Mouse (Mus musculus) cerebellum, adult 11-12 months (tissue): ENCODE measurements at regions not wholly inside any gene's neighbourhood (a gene's known extent, or its start where the extent isn't known, plus 50 kb on each side); places are given as distances from the start of the nearest gene placed in this dataset.

ENCODE experiments used
- DNase-seq: peaks from one replicate; pipeline ENCODE4 v3.0.0; 2022

DNA sequence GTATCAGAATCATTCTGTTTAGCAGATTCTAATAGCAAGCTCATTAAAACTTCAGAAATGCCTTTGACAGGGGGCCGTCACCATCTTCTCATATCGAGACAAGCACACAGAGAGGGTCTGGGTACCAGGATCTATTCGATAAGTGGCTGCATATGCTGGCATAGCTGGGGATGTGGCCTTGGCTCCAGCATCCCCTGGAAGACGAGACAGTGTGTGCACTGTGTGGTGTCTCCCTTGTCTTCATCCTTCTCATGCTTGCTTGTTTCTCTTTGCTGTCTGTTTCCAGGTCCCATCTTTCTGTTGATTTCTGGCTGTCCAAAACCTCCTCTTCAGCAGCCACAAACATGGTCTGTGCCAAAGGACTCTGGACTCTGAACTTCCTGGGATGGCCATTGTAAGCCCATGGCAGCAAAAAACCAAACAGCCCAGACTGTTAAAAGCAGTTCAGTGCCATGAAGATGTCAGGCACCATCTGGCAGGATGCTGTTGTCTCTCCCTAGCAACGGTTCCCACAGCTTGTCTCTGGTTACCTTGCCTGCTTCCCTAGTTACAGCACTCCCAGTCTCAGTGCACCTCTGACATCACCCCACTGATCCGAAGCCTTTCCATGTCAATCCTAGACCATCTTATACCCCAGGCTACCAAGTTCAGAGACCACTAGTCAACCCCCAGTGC is 56.5 kb downstream of the Kctd12 start:
- DNase-seq, result peak; percentile 58

DNA sequence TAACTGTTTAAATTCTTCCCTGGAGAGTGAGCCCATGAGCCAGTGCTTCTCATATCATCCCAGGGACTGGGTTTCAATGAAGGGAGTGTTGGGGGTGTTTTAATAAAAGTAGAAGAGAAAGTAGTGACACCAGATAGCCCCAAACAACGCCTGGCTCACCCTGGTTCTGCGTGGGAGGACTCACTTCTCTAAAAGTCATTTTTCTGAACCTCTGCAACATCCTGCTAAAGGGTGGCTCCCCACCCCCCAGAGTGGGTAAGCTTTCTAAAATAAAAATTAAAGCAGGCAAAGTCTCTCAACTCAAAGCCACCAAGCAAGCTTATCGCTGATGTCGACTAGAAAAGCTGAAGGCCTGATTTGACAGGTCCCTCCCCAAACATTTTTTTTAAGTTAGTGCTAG is 57.8 kb downstream of the Kctd12 start:
- DNase-seq, result no peak

DNA sequence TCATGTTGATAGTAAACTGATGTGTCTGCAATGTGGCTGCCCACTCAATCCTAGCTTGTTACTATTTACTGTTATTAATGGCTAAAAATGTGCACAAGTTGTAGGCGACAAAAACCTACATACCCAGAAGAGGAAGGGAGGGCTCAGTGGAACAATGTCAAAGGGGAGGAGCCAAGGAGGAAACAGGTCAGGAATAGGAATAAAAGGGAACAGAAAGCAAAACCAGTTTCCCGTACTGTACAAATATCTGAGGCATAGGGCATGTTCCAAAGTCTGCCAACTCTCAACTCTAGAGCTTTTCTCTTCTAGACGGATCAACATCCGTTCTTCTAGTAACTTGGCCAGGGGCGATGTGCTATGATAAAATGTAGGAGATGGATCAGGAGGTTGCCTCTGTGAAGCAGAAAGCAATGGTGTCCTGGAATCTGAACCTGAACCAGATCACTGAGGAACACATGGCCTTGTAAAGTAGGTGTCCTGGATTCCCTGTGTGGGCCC is 59.9 kb downstream of the Kctd12 start:
- DNase-seq, result no peak

DNA sequence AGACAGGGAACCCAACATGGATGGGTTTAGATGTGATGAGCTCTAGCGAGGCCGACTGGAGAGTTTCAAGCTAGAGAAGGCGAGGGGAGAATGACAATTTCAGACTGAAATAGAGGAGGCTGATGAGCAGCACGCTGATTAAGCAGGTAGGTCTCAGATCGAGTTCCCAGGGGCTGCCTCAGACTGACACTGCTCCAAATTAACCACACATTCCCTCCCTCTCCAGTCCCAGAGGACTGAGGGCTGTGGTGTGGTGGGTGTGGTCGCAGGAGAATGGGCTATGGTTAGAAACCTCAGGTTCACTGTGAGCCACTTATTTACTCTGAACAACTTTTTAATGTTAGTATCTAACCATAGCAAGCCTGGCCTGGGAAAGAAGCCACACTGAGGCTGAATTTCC is 62.0 kb downstream of the Kctd12 start:
- no peak for DNase-seq

DNA sequence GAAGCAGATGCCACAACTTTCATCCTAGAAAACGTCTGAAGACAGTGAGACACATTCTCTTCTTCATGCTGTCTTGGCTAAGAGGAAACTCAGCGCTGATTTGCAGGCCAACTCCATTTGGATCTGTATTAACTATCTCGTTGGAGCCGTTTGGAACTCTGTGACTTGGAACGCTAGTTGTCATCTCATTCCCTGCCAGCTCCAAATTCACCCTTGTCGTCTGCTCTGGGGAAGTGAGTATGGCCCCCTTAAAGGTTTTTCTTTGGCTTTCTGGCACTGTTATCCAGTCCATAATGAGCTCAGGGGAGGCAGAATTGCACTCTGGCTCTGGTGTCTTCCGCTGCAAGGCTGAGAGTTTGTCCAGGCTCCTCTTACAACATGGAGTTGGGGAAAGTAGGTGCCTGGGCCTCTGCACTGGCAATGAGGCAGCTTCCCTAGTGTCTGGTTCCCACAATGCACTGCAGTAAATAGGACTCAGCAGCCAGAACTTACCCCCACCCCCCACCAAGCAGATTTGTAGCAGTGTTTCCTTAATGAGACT is 63.1 kb downstream of the Kctd12 start:
- no peak for DNase-seq

DNA sequence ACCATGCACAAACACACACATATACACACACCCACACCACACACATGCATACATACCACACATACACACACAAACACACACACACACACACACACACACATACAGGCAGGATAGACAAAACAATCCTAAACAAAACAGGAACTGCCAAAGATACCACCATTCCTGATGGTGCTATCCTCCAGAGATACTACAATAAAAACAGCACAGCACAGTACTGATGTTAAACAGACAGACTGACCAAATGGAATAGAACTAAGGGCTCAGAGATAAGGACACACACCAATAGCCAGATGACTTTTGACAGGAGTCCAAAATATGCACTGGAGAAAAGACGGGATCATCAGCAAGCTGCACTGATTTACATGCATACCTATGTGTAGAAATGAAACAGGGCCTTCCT is 64.5 kb downstream of the Kctd12 start:
- no peak for DNase-seq

DNA sequence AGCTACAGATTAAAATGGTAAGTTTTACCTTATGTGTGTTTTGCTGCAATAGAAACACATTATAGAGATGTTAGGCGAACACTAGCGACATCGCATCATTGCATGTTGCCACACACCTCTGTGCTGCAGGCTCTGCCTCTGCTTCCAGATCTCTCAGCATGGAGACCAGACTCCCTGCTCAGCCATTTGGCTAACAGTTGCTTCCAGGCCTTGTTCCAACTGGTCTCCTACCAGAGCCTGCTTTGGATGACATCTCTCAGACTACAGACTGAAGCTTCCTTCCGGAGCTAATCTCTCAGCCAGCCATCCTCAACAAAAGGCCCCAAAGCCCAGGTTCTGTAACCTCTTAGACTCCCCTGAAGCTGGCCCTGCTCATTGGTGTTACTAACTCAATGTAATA is 66.5 kb downstream of the Kctd12 start:
- peak; percentile 72 for DNase-seq

DNA sequence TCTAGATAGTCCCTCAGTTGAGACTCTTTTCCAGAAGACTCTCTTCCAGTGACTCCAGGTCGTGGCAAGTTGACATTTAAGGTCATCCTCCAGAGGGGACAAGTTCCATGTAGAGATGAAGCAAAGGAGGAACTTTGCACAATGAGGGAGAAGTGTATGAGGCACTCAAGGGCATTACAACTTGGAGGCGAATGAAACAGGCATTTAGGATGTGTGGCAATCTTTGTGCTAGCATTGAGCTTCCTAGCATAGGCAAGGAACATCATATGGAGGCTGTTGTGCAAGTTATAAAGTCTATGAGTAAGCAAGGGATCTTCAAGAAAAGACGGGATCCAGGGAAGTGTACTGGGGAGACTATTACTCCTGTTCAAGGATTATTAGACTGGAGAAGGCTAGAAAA is 70.9 kb downstream of the Kctd12 start:
- DNase-seq, result no peak

DNA sequence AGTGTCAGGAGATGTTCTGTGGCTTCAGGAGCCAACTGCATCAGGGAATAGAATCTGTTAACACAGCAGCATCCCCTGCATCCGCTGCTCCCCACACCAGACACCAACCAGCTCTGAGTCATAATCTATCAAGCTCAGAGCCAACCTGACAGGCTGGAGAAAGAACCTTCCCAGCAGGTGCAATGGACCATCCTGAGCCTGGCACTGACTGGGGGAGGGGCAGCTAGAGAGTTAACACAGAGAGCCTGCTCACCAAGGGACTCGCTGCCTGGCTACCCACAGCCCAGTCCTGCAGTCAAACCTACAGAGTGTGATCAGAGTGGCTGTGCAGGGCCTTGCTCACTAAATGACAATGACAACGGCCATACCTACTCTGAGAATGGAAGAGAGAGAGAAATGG is 73.4 kb downstream of the Kctd12 start:
- peak; percentile 32 for DNase-seq

DNA sequence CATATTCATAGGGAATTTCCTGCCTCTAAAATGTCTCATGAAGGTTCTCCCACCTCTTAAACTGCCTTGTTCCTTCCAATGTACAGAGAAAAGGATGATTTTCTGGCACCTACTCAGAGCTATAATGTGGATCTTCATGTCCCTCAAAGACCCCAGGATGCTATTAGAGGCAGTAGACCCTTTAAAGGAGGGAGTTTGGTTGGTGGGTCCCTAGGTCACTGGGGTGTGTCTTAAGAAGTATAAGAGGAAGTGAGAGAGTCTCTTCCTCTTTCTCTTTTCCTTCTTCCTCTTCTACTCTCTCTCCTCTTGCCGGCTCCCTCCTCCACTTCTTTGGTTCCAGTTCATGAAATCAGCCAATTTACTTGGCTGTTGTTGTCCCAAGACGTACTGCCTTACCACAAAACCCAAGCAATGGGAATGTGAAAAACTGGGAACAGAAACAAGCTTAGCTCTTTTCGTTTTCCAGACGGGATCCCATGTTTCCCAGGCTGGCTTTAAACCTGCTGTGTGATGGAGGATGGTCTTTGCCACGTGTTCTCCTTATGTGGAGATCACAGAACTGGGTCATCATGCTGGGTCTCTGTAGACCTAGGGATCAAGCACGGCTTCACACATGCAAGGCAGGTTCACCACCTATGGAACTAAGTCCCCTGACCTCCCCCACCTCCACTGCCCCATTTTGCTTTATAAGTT is 74.9 kb downstream of the Kctd12 start:
- DNase-seq, result no peak

DNA sequence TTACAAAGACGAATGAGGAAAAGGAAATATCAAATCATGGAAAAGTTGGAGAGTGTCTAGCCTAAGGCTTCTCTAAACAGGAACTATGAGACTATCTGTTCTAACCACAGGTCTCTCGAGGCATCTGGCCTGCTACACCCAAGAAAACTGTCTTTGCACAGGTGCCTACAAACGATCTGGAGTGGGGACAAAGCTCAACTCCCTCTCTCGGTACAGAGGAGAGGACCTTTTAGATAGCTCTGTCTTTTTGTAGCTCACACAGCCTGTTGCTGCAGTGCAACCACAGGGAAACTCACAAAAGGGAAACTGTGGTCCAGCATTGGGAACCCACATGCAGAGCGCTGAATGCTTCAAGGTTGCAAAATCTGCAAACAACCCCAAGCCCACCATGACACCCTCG is 75.6 kb downstream of the Kctd12 start:
- DNase-seq, result no peak

DNA sequence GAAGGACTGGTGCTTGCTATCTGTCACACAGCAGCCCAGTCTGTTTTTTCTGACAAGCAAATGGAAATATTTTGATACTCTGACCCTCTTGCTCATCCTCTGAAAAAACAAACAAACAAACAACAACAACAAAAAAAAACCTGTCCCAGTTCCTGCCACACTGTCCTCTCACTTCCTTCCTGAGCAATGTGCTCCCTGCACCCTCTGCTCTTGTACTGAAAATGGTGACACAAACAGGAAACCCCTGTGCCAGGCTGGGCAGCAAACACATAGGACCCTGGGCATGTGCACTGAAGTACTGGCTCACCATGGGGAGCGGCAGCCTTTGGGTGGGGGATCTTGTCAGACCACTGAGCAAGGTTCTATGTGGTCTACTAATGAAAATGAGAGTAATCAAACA is 76.2 kb downstream of the Kctd12 start:
- DNase-seq, result no peak

DNA sequence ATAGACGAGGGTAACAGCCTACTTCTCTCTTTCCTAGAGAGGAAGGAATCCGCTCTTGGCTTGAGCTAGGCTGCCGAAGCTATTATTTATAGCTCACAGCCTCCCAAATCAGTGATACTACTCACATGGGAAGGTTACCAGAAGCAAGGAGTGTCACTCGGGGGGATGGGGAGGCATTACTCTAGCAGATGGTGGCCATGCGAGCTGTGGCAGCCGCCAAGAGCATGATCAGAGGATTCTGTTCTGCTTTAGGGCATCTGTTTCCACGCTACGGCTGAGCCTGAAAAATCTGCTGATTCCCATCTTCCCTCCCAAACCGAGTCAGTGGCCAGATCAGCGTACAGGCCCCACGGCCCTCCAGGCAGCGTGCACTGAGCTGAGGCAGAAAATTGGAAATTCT is 79.5 kb downstream of the Kctd12 start:
- DNase-seq, result peak; percentile 93

DNA sequence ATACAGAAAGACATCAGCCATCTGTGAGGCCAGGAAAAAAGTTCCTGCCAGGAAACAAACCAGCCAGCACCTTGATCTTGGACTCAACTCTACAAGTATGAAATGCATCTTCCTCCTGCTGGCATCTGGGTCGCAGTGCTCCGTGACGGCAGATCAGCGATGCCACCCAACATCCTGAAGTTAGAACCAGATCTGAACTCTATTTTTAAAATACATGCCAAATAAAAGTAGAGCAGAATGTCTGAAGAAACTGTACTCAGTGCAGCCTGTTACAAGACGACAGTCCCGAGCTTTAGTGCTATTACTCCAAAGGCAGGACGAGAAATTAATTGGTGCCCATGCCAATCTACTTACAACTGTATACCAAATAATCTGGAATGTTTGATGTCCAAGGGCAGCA is 80.2 kb downstream of the Kctd12 start:
- no peak for DNase-seq

DNA sequence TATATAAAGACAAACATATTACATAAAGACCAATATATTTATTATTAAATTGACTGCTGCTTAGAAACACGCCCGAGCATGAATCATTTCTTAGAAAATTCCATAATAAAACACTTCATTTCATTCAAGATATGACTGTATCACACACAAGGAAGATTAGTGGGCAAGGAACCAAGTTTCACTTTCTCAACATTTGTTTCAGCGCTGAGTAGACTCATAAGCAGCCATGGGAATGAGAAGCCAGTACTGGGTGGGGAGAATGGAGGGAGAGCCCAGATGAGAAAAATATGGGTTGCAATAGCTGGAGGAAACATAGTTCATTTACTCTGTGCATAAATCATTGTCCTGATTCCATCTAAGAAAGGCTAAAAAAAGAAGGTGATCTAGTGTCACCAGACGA is 84.0 kb downstream of the Kctd12 start:
- DNase-seq, result no peak

DNA sequence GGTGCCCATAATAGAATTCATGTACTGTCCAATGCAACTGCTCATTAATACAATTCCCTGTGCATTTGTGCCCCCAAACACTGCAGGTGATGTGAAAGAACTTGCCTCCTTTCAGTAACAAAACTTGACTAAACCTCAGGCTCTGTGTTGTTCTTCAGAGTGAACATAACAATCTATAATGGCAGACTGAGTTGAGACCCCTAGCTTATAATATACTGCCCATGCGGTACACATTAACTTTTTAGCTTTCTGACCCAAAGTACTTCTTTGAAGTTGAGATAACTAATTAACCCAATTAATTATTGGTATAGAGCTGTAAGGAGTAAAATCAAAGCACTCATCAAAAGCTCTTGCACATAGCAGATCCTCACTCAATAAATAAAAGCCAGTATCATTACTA is 85.4 kb downstream of the Kctd12 start:
- DNase-seq, result no peak

DNA sequence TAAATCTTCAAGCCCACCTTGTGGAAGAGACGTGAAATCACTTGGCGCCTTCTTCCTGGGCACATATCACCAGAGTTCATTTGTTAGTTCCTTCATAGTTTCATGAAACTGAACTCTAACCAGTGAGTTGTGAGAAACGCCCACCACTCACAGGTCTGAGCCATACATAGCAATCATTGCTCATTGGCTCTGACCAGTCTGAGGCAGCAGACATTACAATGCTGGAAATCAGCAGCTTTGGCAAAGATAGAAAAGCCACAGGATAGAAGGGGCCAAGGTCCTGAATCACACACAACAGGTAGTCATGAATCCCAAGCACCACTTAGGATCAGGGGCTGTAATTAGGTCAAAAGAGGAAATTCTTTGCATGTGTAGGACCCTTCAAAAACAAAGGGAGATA is 85.9 kb downstream of the Kctd12 start:
- DNase-seq, result no peak

DNA sequence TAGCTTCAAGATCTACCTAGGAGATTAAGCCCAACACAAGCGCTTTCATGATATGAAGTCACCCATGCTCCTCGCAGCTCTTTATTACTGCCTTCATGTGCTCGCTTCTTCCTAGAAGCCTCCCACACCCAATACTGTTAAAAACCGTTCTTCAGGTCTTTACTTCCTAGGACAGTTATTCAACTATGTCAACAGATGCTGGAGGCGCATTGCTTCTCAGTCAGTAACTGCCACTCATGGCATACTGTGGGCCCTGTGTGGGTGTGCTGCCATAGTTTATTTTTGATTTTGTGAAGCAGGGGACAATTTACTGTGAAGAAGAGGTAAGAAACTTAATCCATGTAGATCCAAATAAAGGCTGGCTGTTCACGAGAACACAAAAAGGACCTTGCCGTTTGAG is 89.2 kb downstream of the Kctd12 start:
- DNase-seq, result no peak

DNA sequence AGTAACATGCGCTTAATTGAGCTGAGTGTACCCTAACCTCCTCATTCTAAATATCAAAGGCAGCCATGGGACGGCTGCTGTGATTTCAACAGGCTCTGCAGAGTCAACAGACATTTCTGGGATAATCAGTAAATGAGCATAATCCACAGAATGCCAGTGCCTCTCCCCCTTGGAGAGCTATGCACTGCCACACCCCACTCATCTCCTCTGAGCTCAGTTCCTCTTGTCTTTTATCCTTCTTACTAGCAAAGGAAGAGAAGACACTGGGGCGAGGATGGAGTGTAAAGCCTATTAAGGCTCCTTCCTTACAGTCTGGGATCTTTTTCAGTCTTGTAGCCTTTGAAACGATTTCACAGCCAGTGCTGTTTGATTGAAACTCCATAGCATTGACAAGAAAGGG is 90.9 kb downstream of the Kctd12 start:
- DNase-seq, result no peak

DNA sequence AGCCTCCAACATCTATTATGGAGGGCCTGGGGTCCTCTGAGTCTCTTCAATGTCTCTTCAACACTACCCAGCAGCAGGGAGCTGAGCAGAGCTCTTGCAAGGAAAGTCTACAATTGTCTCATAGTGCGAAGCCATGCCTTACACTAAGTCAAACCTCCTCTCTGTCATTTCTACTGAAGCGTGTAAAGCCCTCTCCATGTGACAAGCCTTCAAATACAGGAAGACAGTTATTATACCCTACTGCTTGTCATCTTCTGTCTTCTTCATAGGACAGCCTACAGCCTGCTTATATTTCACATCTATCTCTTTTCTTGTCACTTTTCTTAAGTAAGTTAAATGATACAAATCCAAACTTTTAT is 97.2 kb downstream of the Kctd12 start:
- no peak for DNase-seq

DNA sequence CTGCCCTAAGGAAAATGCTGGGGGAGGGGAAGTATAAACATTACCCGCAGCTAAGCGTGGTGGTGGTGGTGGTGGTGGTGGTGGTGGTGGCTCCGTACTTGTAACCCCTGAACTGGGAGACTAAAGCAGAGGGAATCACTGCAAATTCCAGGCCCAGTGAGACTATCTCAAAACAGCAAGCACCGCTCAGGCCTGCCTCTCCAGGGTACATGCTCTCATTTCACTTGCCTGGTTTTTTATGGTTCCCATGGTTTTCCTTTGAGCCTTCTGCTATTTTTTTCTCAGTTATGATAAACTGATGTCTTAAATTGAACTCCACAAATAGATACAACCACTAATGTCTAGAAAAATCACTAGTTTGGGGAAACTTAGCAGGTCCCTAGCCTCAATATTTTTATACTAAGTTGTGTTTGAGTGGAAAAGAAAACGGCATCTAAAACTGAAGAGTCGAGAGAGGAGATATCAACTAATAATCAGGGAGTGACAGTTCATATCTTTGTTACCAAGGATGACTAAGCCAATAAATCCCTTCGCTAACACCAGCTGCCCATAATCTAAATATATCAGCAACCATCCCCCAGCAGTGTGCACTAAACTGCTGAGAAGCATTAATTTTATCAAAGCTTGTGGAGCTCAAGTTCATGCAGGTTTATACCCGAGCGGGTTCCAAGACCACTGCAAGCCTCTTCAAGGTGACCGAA is 97.7 kb downstream of the Kctd12 start:
- no peak for DNase-seq

DNA sequence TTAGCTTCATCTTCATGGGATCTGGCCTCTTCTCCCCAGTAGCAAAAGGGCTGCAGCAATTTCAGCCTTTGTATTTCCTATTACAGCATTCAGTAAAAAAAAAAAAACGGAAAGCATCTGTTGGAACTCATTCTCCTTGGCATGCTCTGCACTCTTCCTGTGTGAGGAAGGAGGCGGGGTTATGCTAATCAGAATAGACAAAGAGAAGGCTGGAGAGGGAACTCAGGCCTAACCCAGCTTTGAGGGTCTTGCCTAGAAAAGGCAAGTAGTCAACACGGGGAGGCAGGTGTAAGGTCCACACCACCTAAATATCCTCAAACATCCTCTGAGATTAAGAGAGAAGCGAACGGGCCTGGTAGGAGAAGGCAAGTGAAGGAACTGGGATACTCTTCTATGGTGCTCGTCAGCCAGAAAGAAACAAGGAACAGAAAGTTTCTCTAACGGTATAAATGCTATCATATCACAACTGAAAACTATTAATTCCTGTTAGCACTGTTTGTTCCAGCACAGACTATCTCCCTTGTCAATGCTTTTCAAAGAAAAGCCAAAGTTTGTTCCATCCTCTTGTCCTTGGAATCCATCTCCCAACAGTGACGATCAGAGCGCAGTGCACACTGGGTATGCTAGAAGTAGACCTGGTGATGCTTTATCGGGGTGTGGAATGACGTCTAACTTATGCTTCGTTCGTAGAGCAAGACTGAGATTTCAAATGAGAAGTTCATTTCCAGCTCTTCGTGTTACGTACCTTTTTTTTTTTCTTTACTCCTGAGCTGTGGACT is 98.9 kb downstream of the Kctd12 start:
- no peak for DNase-seq

DNA sequence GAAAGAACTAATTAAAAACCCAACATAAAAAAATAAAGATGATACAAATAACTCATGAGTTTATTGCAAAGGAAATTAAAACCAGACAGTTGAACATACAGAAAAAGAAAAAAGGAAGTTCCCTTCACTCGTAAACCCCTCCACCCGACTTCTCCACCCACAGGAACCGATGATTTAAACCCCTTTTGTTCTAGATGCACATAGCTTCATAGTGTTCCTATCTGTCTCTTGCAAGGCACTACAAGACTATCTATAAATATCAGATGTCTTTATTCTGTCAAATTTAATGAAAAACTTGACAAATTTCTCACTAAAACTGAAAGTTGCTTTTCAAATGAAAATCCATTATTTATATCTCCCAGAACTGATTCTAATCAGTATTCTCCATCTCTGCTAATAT is 100.2 kb downstream of the Kctd12 start:
- DNase-seq, result no peak
